Mouse (Mus musculus): ENCODE results near the gene Mfsd4b1.

Gene Mfsd4b1

GRCm38 (mm10) chr10:40024554-40025428, at the start of gene Mfsd4b1:
Mfsd4b1 (minus strand) TSS chr10:40025268.
- DNase-seq (ENCODE audit: low read depth, low spot score), result peak; percentile 40

GRCm38 (mm10) chr10:40073608-40074007, 48.5 kb upstream of the Mfsd4b1 start:
- DNase-seq (ENCODE audit: low read depth, low spot score), result peak; percentile 45

GRCm38 (mm10) chr10:40070684-40071083, 45.6 kb upstream of the Mfsd4b1 start:
- DNase-seq (ENCODE audit: low read depth, low spot score), result no peak

- no peak for DNase-seq (ENCODE audit: low read depth, low spot score)
Measured at GRCm38 (mm10) chr10:40069270-40069669, 44.2 kb upstream of the Mfsd4b1 start.

- DNase-seq (ENCODE audit: low read depth, low spot score), result no peak
Measured at GRCm38 (mm10) chr10:40068595-40068994, 43.5 kb upstream of the Mfsd4b1 start.

- no peak for DNase-seq (ENCODE audit: low read depth, low spot score)
Measured at GRCm38 (mm10) chr10:40067529-40067928, 42.5 kb upstream of the Mfsd4b1 start.

- DNase-seq (ENCODE audit: low read depth, low spot score), result peak; percentile 61
Measured at GRCm38 (mm10) chr10:40067071-40067470, 42.0 kb upstream of the Mfsd4b1 start.

- no peak for DNase-seq (ENCODE audit: low read depth, low spot score)
Measured at GRCm38 (mm10) chr10:40065357-40065756, 40.3 kb upstream of the Mfsd4b1 start.

- DNase-seq (ENCODE audit: low read depth, low spot score), result peak; percentile 32
Measured at GRCm38 (mm10) chr10:40063291-40063890, 38.3 kb upstream of the Mfsd4b1 start.

GRCm38 (mm10) chr10:40062812-40063211, 37.7 kb upstream of the Mfsd4b1 start:
- DNase-seq (ENCODE audit: low read depth, low spot score), result no peak

- DNase-seq (ENCODE audit: low read depth, low spot score), result no peak
Measured at GRCm38 (mm10) chr10:40061926-40062325, 36.9 kb upstream of the Mfsd4b1 start.

- DNase-seq (ENCODE audit: low read depth, low spot score), result no peak
Measured at GRCm38 (mm10) chr10:40058786-40059120, 33.7 kb upstream of the Mfsd4b1 start.

GRCm38 (mm10) chr10:40058062-40058785, 33.2 kb upstream of the Mfsd4b1 start:
- peak; percentile 47 for DNase-seq (ENCODE audit: low read depth, low spot score)

GRCm38 (mm10) chr10:40057615-40058014, 32.5 kb upstream of the Mfsd4b1 start:
- DNase-seq (ENCODE audit: low read depth, low spot score), result no peak

GRCm38 (mm10) chr10:40054455-40054854, 29.4 kb upstream of the Mfsd4b1 start:
- DNase-seq (ENCODE audit: low read depth, low spot score), result no peak

- no peak for DNase-seq (ENCODE audit: low read depth, low spot score)
Measured at GRCm38 (mm10) chr10:40053896-40054295, 28.8 kb upstream of the Mfsd4b1 start.

GRCm38 (mm10) chr10:40053257-40053895, 28.3 kb upstream of the Mfsd4b1 start:
- peak; percentile 77 for DNase-seq (ENCODE audit: low read depth, low spot score)

- DNase-seq (ENCODE audit: low read depth, low spot score), result no peak
Measured at GRCm38 (mm10) chr10:40051997-40052396, 26.9 kb upstream of the Mfsd4b1 start.

GRCm38 (mm10) chr10:40050763-40051162, 25.7 kb upstream of the Mfsd4b1 start:
- no peak for DNase-seq (ENCODE audit: low read depth, low spot score)

- DNase-seq (ENCODE audit: low read depth, low spot score), result peak; percentile 41
Measured at GRCm38 (mm10) chr10:40041339-40041738, 16.3 kb upstream of the Mfsd4b1 start.

- no peak for DNase-seq (ENCODE audit: low read depth, low spot score)
Measured at GRCm38 (mm10) chr10:40036686-40037560, 11.9 kb upstream of the Mfsd4b1 start.
